Mouse (Mus musculus) lung, postnatal 0 days (tissue): ENCODE measurements around the gene 2700049A03Rik.

ENCODE experiments used
- CTCF ChIP-seq: IDR thresholded peaks from 2 replicates; pipeline ENCODE4 v1.5.1; 2016; ENCODE audit warnings: antibody characterized with exemption, mild to moderate bottlenecking
- EP300 ChIP-seq: IDR thresholded peaks from 2 replicates; pipeline ENCODE4 v1.6.1; 2016; ENCODE audit warnings: antibody characterized with exemption, mild to moderate bottlenecking, control low read depth

- TF ChIP-seq CTCF: no peak
- TF ChIP-seq EP300: no peak
Measured at GRCm38 (mm10) chr12:71113675-71114288, 22.9 kb upstream of the 2700049A03Rik start.
